Mouse (Mus musculus): Measurements from ENCODE around the gene Wdr95. TPM values are rescaled to one million over a fixed set of nuclear protein-coding genes. Genes with fewer than 3 reads are reported as not detected.
"Not testable (repeated sequence)": the region's sequence is repeated elsewhere in the genome, so short reads cannot be mapped to it uniquely, and the experiment has no call there.

Gene Wdr95
- polyA plus RNA-seq, 1 experiment from 2014 or later: not detected

DNA sequence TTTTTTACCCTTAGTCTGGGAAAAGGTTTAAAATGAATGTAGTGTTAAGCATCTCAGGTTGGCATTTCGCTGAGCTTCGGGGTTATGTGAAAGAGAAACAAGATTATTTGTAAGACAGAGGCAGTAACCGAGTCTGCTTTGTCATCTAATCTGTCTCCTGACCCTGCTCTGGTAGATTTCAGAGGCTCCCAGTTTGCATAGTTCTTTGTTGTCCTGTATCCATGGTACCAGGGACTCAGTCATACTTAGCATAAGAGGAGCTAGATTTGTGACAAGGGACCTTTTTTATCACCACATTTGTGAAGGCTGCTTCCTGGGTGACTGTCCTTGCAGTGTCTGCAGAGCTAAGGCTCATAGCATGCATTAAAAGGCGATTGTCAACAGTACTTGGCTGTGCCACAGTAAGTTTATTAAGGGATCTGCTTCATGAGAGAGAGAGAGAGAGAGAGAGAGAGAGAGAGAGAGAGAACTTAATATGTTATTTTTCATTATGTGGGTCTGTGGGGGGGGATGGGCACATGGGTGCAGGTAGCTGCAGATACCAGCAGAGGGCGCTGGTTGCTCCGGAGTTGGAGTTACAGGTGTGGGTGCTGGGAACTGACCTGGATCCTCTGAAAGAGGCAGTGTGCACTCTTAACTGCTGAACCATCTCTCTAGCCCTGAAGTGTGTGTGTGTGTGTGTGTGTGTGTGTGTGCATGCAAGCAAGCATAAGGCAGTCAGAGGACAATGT lies 3.3 kb upstream of the Wdr95 start:
- WGBS: 37% methylated on average over 6 of the region's 6 CpGs
- Histone ChIP-seq H3K27me3 (ENCODE audit: control insufficient read depth, insufficient read depth, low read length) (no peaks in the 10 kb centered on the region), H3K9ac (ENCODE audit: low read depth, low read length) (no peak overlapping the region), H3K9me3 (ENCODE audit: control insufficient read depth, low read length) (no peaks in the 10 kb centered on the region), H3K4me1 (replicated peaks; ENCODE audit: control insufficient read depth, insufficient read depth, low read length) (peaks cover 5% of the 10 kb centered on the region; the same call in 1 of the 2 replicates), H3K27ac (ENCODE audit: low read depth, low read length) (no peak overlapping the region), H3K36me3 (ENCODE audit: control insufficient read depth, insufficient read depth, low read length) (no peaks in the 10 kb centered on the region), H3K4me2 (replicated peaks; ENCODE audit: low read depth, low read length) (no peak overlapping the region), H3K4me3 (ENCODE audit: low read depth, low read length) (no peak overlapping the region)
- ATAC-seq (ENCODE audit: low FRiP score) (no peak), DNase-seq (ENCODE audit: low spot score) (peak; percentile 41)

DNA sequence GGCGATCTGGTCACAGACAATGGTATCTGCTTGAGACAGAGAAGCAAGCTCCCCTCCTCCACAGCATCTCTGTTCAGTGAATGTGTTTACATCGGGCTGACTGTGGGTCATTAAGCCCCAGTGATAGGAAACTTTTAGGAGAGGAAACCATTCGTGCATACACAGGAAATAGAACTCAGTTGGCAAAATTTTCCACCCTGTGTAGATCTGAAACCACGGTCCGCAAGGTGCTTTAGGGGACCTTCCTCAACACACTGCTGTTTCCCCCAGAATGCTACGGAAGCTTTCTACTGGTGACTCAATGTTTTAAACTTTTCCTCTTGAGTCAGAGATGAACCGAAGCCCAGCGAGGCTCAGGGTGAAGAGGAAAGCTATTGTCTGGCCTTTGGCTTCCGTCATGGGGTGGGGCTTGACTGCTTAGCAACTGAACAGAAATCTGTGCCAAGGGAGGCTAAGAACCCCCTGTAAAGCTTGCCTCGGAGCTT lies 2.0 kb upstream of the Wdr95 start:
- ATAC-seq (ENCODE audit: low FRiP score) (no peak), DNase-seq (ENCODE audit: low spot score) (peak; percentile 39)
- no peak overlapping the region for H3K4me2 ChIP-seq (replicated peaks; ENCODE audit: low read depth, low read length)
- 55% methylated on average over 10 of the region's 10 CpGs for WGBS
- H3K9ac ChIP-seq (ENCODE audit: low read depth, low read length): no peak overlapping the region
- H3K36me3 ChIP-seq (ENCODE audit: control insufficient read depth, insufficient read depth, low read length): no peaks in the 10 kb centered on the region
- H3K27me3 ChIP-seq (ENCODE audit: control insufficient read depth, insufficient read depth, low read length): no peaks in the 10 kb centered on the region
- H3K9me3 ChIP-seq (ENCODE audit: control insufficient read depth, low read length): no peaks in the 10 kb centered on the region
- no peak overlapping the region for H3K4me3 ChIP-seq (ENCODE audit: low read depth, low read length)
- no peak overlapping the region for H3K27ac ChIP-seq (ENCODE audit: low read depth, low read length)
- H3K4me1 ChIP-seq (replicated peaks; ENCODE audit: control insufficient read depth, insufficient read depth, low read length): peaks cover 5% of the 10 kb centered on the region; the same call in 1 of the 2 replicates

DNA sequence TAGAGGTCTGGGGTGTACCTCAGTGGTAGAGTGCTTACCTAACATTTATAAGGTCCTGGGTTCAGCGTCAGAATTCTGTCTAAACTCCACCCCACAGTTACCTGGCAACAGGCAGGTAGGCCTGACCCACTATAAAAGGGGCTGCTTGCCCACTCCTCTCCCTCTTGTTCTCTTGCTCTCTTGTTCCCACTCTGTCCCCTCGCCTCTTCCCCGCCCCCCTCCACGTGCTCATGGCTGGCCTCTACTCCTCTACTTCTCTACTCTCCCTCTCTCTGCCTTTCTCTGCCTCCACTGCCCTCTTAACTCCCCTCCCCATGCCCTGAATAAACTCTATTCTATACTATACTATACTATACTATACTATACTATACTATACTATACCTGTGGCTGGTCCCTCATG lies 1.2 kb upstream of the Wdr95 start:
- not testable (repeated sequence) for H3K4me2 ChIP-seq (replicated peaks; ENCODE audit: low read depth, low read length); H3K4me3 ChIP-seq (ENCODE audit: low read depth, low read length); H3K4me1 ChIP-seq (replicated peaks; ENCODE audit: control insufficient read depth, insufficient read depth, low read length); H3K9me3 ChIP-seq (ENCODE audit: control insufficient read depth, low read length); H3K27ac ChIP-seq (ENCODE audit: low read depth, low read length); H3K27me3 ChIP-seq (ENCODE audit: control insufficient read depth, insufficient read depth, low read length); H3K36me3 ChIP-seq (ENCODE audit: control insufficient read depth, insufficient read depth, low read length); DNase-seq (ENCODE audit: low spot score); H3K9ac ChIP-seq (ENCODE audit: low read depth, low read length)
- peak; percentile 17; the same call in 1 of the 2 replicates for ATAC-seq (ENCODE audit: low FRiP score)
- WGBS: 70% methylated on average over 4 of the region's 4 CpGs

DNA sequence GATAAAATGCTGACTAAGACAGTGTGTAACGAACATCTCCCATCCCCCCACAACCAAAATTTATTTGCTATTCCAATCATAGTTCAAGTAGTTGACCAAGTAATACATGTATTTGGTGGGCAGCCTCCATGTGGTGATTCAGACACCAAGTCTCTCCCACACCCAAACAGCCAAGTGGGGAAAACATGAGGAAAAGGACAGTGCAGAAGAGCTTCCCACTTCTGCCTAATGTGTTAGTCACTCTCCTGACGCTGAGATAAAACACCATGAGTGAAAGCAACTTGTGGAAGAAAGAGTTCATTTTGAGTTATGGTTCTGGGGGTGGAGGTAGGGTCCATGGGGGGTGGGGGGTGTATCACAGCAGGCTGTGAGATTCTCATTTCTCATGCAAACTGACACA lies 5.4 kb downstream of the Wdr95 start:
- Histone ChIP-seq H3K9ac (ENCODE audit: low read depth, low read length) (no peak overlapping the region), H3K36me3 (ENCODE audit: control insufficient read depth, insufficient read depth, low read length) (no peaks in the 10 kb centered on the region), H3K4me2 (replicated peaks; ENCODE audit: low read depth, low read length) (no peak overlapping the region), H3K4me1 (replicated peaks; ENCODE audit: control insufficient read depth, insufficient read depth, low read length) (no peaks in the 10 kb centered on the region), H3K4me3 (ENCODE audit: low read depth, low read length) (no peak overlapping the region), H3K27me3 (ENCODE audit: control insufficient read depth, insufficient read depth, low read length) (no peaks in the 10 kb centered on the region), H3K27ac (ENCODE audit: low read depth, low read length) (no peak overlapping the region), H3K9me3 (ENCODE audit: control insufficient read depth, low read length) (no peaks in the 10 kb centered on the region)
- 91% methylated on average over 2 of the region's 2 CpGs for WGBS
- ATAC-seq (ENCODE audit: low FRiP score): no peak
- no peak for DNase-seq (ENCODE audit: low spot score)

DNA sequence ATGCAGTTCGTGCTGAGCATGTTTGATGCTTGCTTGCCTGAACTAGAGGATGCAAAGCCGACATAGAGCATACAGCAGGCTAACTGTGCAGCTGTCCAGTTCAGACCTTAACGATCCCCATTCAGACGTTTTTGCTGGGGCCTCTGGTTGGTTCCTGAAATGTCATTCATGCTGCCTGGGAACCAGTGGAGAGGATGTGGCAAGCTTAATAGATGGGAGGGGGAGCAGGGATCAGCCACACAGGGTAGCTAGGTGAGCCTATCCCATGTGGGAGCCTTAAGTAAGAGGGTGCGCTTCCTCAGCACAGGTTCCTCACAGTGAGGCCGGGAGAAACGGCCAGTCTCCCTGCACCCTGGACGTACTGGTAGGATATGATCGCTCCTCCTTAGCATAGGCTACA lies 7.5 kb downstream of the Wdr95 start:
- no peak for ATAC-seq (ENCODE audit: low FRiP score)
- Histone ChIP-seq H3K9me3 (ENCODE audit: control insufficient read depth, low read length) (no peaks in the 10 kb centered on the region), H3K4me2 (replicated peaks; ENCODE audit: low read depth, low read length) (no peak overlapping the region), H3K27me3 (ENCODE audit: control insufficient read depth, insufficient read depth, low read length) (no peaks in the 10 kb centered on the region), H3K4me3 (ENCODE audit: low read depth, low read length) (no peak overlapping the region), H3K27ac (ENCODE audit: low read depth, low read length) (no peak overlapping the region), H3K36me3 (ENCODE audit: control insufficient read depth, insufficient read depth, low read length) (no peaks in the 10 kb centered on the region), H3K4me1 (replicated peaks; ENCODE audit: control insufficient read depth, insufficient read depth, low read length) (no peaks in the 10 kb centered on the region), H3K9ac (ENCODE audit: low read depth, low read length) (no peak overlapping the region)
- 76% methylated on average over 9 of the region's 9 CpGs for WGBS
- DNase-seq (ENCODE audit: low spot score): no peak

DNA sequence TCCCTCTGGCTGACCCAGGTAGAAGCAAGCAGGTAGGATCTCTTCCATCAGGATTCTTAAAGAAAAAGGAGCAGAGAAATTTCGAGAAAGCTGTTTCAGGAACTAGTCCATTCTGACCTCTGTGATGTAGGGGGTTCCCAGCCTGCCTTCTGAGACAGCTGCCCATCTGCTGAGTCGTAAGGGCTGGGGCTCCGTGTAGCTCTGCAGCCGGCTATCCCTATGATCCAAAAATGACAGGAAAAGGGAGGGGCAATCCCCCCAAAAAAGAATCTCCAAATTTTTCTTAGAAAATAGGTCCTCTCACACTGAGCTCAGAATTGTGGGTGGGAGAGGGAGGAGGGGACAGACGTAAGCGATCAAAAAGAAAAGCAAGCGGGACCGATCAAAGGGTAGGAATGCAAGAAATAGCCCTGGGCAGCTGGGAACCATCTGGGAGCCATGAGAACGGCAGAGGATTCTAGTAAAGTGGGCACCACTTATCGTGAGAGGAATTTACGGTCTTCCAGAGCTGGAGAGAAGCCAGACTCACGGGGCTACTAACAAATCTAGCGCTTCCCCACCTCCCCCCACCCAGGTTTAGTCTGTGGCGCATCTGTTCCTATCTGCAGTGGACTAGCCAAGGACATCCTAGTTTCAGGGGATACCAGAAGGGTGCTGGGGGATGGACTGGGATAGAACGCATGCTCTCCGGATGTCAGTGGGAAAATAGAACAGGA lies 9.5 kb downstream of the Wdr95 start:
- Histone ChIP-seq H3K4me2 (replicated peaks; ENCODE audit: low read depth, low read length) (no peak overlapping the region), H3K9ac (ENCODE audit: low read depth, low read length) (no peak overlapping the region), H3K4me1 (replicated peaks; ENCODE audit: control insufficient read depth, insufficient read depth, low read length) (no peaks in the 10 kb centered on the region), H3K27ac (ENCODE audit: low read depth, low read length) (no peak overlapping the region), H3K4me3 (ENCODE audit: low read depth, low read length) (no peak overlapping the region), H3K27me3 (ENCODE audit: control insufficient read depth, insufficient read depth, low read length) (no peaks in the 10 kb centered on the region), H3K36me3 (ENCODE audit: control insufficient read depth, insufficient read depth, low read length) (no peaks in the 10 kb centered on the region), H3K9me3 (ENCODE audit: control insufficient read depth, low read length) (no peaks in the 10 kb centered on the region)
- no peak for DNase-seq (ENCODE audit: low spot score)
- WGBS: 61% methylated on average over 16 of the region's 16 CpGs
- ATAC-seq (ENCODE audit: low FRiP score): no peak

DNA sequence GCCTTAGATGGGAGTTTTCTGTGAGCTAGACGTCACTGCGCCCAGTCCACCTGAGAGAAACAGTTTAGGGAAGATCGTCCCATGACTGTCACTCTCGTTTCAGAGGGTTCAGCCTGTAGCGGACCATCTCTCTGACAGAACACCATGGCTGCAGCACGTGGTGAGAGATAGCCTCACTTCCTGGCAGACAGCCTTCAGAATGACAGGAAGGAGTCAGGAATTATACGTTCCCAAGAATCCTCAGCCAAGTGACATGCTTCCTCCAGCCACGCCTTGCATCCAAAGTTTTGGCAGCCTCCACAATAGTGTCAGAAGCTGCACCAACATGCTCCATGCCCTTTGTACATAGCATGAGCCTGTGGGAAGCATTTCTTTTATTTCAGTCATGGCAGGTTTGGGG lies 10.1 kb downstream of the Wdr95 start:
- Histone ChIP-seq H3K4me1 (replicated peaks; ENCODE audit: control insufficient read depth, insufficient read depth, low read length) (no peaks in the 10 kb centered on the region), H3K27ac (ENCODE audit: low read depth, low read length) (no peak overlapping the region), H3K4me2 (replicated peaks; ENCODE audit: low read depth, low read length) (no peak overlapping the region), H3K27me3 (ENCODE audit: control insufficient read depth, insufficient read depth, low read length) (no peaks in the 10 kb centered on the region), H3K9me3 (ENCODE audit: control insufficient read depth, low read length) (no peaks in the 10 kb centered on the region), H3K9ac (ENCODE audit: low read depth, low read length) (no peak overlapping the region), H3K36me3 (ENCODE audit: control insufficient read depth, insufficient read depth, low read length) (no peaks in the 10 kb centered on the region), H3K4me3 (ENCODE audit: low read depth, low read length) (no peak overlapping the region)
- ATAC-seq (ENCODE audit: low FRiP score) (no peak), DNase-seq (ENCODE audit: low spot score) (no peak)
- WGBS: 79% methylated on average over 8 of the region's 8 CpGs

DNA sequence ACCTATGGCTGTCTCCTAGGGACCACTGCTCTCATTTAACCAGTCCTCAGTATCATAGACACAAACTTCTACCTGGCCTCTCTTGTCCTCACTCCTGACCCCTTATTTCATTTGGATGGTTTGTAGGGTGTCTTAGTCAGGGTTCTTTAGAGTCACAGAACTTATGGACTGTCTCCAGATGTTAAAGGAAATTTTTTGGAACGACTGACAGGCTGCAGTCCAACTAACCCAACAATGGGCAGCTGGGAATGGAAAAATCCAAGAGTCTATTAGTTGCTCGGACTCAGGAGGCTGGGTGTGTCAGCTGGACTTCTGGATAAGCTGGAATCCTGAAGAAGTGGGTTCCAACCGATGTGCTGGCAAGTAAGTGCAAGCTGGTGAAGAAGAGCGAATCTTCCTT lies 10.6 kb downstream of the Wdr95 start:
- no peak overlapping the region for H3K9ac ChIP-seq (ENCODE audit: low read depth, low read length)
- H3K27ac ChIP-seq (ENCODE audit: low read depth, low read length): no peak overlapping the region
- H3K4me3 ChIP-seq (ENCODE audit: low read depth, low read length): no peak overlapping the region
- WGBS: 88% methylated on average over 4 of the region's 4 CpGs
- DNase-seq (ENCODE audit: low spot score) (no peak), ATAC-seq (ENCODE audit: low FRiP score) (no peak)
- H3K4me1 ChIP-seq (replicated peaks; ENCODE audit: control insufficient read depth, insufficient read depth, low read length): no peaks in the 10 kb centered on the region
- no peak overlapping the region for H3K4me2 ChIP-seq (replicated peaks; ENCODE audit: low read depth, low read length)
- H3K36me3 ChIP-seq (ENCODE audit: control insufficient read depth, insufficient read depth, low read length): no peaks in the 10 kb centered on the region
- no peaks in the 10 kb centered on the region for H3K9me3 ChIP-seq (ENCODE audit: control insufficient read depth, low read length)
- no peaks in the 10 kb centered on the region for H3K27me3 ChIP-seq (ENCODE audit: control insufficient read depth, insufficient read depth, low read length)

DNA sequence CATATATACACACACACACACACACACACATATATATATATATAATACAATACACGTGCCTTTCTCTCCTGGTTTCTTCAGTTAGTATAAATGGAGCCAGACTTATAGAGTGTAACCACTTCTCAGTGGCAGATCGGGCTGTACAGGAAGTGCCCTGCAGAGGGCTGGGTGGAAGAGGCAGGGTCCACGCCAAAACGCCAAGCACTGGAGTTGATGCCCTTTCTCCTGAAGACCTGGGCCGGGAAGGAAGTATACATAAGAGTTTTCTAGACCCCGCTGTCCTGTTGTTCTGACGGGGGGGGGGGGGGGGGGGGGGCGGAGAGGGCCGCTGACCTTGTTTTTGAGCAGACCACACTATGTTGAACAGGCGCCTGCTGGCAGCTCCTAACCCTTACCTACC lies 22.7 kb downstream of the Wdr95 start:
- no peaks in the 10 kb centered on the region for H3K4me1 ChIP-seq (replicated peaks; ENCODE audit: control insufficient read depth, insufficient read depth, low read length)
- 55% methylated on average over 8 of the region's 10 CpGs for WGBS
- H3K27ac ChIP-seq (ENCODE audit: low read depth, low read length): no peak overlapping the region
- H3K9me3 ChIP-seq (ENCODE audit: control insufficient read depth, low read length): no peaks in the 10 kb centered on the region
- H3K36me3 ChIP-seq (ENCODE audit: control insufficient read depth, insufficient read depth, low read length): no peaks in the 10 kb centered on the region
- H3K4me2 ChIP-seq (replicated peaks; ENCODE audit: low read depth, low read length): no peak overlapping the region
- no peak for DNase-seq (ENCODE audit: low spot score)
- H3K9ac ChIP-seq (ENCODE audit: low read depth, low read length): no peak overlapping the region
- no peaks in the 10 kb centered on the region for H3K27me3 ChIP-seq (ENCODE audit: control insufficient read depth, insufficient read depth, low read length)
- no peak overlapping the region for H3K4me3 ChIP-seq (ENCODE audit: low read depth, low read length)
- no peak for ATAC-seq (ENCODE audit: low FRiP score)

Measured in hindbrain, embryonic 11.5 days (tissue).